Mouse (Mus musculus) Patski (cell line): ENCODE results near the gene Cdh12. TPM values are rescaled to one million over a fixed set of nuclear protein-coding genes. Genes with fewer than 3 reads are reported as not detected.
"Not testable (repeated sequence)": the region's sequence is repeated elsewhere in the genome, so short reads cannot be mapped to it uniquely, and the experiment has no call there.

Source experiments
- ATAC-seq: fragments of 100-300 bp; one replicate; pipeline ENCODE4 v1.8.0; 2021
- CTCF ChIA-PET: fragments of 350-600 bp; sonication (Branson Sonifier 250); formaldehyde crosslinking; loops from one replicate; lab custom pipeline; 2022; ENCODE audit warnings: inconsistent platforms; lab: Charles Lee
- POLR2A ChIA-PET: fragments of 350-600 bp; sonication (Branson Sonifier 250); formaldehyde crosslinking; loops from one replicate; lab custom pipeline; 2022; ENCODE audit warnings: antibody characterized with exemption, inconsistent platforms; lab: Charles Lee
- DNase-seq: peaks from one replicate; pipeline ENCODE4 v3.0.0-alpha.2; 2011; ENCODE audit warnings: low read depth, low spot score
- H3K27me3 ChIP-seq: fragments of 371-371 bp; one replicate; pipeline ENCODE4 v1.5.1; 2021
- CTCF ChIP-seq: fragments of 100-300 bp; IDR thresholded peaks from one replicate; pipeline ENCODE4 v1.5.1; 2021
- in situ Hi-C: fragments of 300-500 bp; cut with MboI; formaldehyde crosslinking; loops from 3 replicates; pipeline ENCODE4 v1.11.1; 2018; ENCODE audit warnings: low pct_unique_long_range_greater_than_20kb, mixed read lengths
- polyA plus RNA-seq: library from polyadenylated mRNA; unstranded; gene quantifications from one replicate; pipeline ENCODE4 v1.2.3, GENCODE M21; 2021

Cdh12 gene
- polyA plus RNA-seq, 1 experiment from 2014 or later = not detected

DNA sequence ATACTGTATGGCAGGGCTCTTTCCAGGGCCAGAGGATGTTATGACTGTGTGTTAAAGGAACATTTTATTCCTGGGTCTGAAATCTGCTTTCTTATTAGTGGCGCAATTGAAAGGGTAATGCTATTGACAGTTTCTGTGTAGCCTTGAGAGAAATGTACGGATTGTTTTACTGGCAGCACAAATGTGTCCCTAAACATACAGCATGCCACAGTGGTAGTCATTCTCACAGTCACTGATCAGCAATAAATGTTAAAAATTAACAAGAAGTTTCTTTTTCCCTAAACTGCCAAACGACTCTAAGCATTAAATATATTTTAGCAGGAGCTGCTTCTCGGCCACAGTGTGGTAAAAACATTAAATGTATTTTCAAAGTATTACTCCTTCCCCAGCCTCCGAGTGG is 926.4 kb downstream of the Cdh12 start:
- TF ChIP-seq CTCF = no peak
- no peak for DNase-seq
- ATAC-seq = no peak
- H3K27me3 ChIP-seq = no peaks in the 10 kb centered on the region
- ChIA-PET CTCF (no interaction called here), POLR2A (no interaction called here)
- in situ Hi-C loops = no loop called here

GRCm38 (mm10) chr15:21375871-21376270 is 926.8 kb downstream of the Cdh12 start:
- in situ Hi-C loops = no loop called here
- no peak for TF ChIP-seq CTCF
- ATAC-seq (no peak), DNase-seq (no peak)
- no peaks in the 10 kb centered on the region for H3K27me3 ChIP-seq
- POLR2A ChIA-PET = no interaction called here
- CTCF ChIA-PET = no interaction called here

GRCm38 (mm10) chr15:21391442-21391841 is 942.4 kb downstream of the Cdh12 start:
- in situ Hi-C loops, DNase-seq, POLR2A ChIA-PET, ATAC-seq: not testable (repeated sequence)
- peaks cover 16% of the 10 kb centered on the region for H3K27me3 ChIP-seq
- CTCF ChIA-PET = interaction anchor here (1.2 kb wide), 1 partner anchor 25 kb away, joined by 3 read pairs; no protein-coding TSS in a partner anchor

- TF ChIP-seq CTCF = no peak
- ATAC-seq = no peak
- DNase-seq = no peak
- in situ Hi-C loops = no loop called here
- ChIA-PET CTCF (no interaction called here), POLR2A (no interaction called here)
- H3K27me3 ChIP-seq = peaks cover 17% of the 10 kb centered on the region
Measured at GRCm38 (mm10) chr15:21393080-21393479, 944.0 kb downstream of the Cdh12 start.

DNA sequence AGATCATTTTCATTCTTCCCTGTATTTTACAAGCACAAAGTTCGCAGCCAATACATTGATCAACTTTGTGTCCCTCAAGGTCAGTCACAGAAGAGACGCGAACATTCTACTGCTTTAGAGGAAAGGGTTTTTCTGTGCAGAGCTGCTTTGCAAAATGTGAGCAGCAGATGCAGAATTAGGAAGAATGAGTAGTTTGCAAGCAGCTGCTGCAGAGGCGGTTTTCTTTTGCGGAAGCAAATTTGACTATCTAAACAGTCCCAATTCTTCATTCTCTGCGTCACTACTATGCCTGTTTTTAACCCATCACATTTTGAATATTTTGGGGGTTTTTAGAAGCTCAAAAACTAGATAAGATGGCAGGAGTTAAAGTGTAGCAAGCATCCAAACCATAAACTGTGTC is 956.1 kb downstream of the Cdh12 start:
- CTCF ChIA-PET = no interaction called here
- in situ Hi-C loops = loop anchor here (10.0 kb wide), 1 partner anchor 1940 kb away; no protein-coding TSS in a partner anchor
- POLR2A ChIA-PET = no interaction called here
- DNase-seq (no peak), ATAC-seq (no peak)
- H3K27me3 ChIP-seq = no peaks in the 10 kb centered on the region
- no peak for TF ChIP-seq CTCF

DNA sequence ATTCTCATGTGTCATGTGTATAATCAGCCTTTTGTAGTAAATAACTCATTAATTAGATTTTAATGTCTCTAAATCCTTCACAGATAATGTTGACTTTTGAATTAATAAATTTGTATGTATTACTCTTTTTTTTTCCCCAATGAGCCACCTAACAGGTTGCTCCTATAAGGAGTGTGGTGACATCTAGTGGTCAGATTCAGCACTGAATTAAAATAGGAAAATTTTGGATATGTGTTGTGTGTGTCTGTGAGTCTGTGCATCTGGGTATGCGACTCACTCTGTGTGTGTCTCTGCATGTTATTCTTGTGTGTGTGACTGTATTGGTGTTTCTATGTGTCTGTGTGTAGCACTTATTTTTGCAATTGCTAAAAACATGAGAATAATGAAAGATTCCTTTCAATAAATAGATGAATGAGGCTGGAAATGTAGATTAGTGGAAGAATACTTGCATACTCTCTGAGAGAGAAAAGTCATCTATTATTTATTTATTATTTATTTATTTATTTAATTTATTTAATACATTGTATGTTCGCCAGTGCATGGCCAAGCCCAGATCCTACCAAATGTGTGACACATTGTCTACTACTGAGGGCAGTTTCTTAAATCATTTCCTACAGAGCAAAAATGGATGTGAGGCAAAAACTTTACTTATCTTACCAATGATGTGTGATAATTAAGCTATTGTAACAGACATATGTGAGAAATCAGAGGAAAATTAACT is 958.4 kb downstream of the Cdh12 start:
- peak; percentile 61 for TF ChIP-seq CTCF
- in situ Hi-C loops = loop anchor here (10.0 kb wide), 1 partner anchor 1943 kb away; no protein-coding TSS in a partner anchor
- DNase-seq (peak; percentile 1), ATAC-seq (no peak)
- POLR2A ChIA-PET = no interaction called here
- CTCF ChIA-PET = no interaction called here
- H3K27me3 ChIP-seq = no peaks in the 10 kb centered on the region

GRCm38 (mm10) chr15:21437347-21437746 is 988.3 kb downstream of the Cdh12 start:
- no peak for TF ChIP-seq CTCF
- H3K27me3 ChIP-seq = no peaks in the 10 kb centered on the region
- POLR2A ChIA-PET = no interaction called here
- in situ Hi-C loops = no loop called here
- ATAC-seq = no peak
- CTCF ChIA-PET = no interaction called here
- no peak for DNase-seq

GRCm38 (mm10) chr15:21437924-21438323 is 988.9 kb downstream of the Cdh12 start:
- ATAC-seq = no peak
- POLR2A ChIA-PET = no interaction called here
- in situ Hi-C loops = no loop called here
- CTCF ChIA-PET = no interaction called here
- DNase-seq = no peak
- H3K27me3 ChIP-seq = no peaks in the 10 kb centered on the region
- TF ChIP-seq CTCF = no peak

DNA sequence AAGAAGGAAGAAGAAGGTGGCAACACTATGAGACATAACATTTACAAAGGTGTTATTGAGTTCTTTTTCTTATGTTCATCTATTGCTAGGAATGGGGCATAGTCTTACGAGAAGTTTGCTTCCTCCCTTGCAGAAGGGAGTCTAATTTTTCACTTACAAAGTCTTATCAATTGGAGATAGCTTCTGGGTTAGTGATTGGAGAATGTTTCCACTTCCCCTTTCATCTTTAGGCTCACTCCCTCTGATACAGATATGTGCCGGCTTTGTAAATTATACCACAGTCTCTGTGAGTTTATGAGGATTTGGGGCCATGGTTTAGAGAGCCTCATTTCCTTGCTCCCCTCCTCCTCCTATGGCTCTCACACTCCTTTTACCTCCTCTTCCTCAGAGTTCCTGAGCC is 1009.0 kb downstream of the Cdh12 start:
- in situ Hi-C loops = no loop called here
- TF ChIP-seq CTCF = no peak
- ChIA-PET CTCF (no interaction called here), POLR2A (no interaction called here)
- H3K27me3 ChIP-seq = no peaks in the 10 kb centered on the region
- ATAC-seq (no peak), DNase-seq (no peak)

DNA sequence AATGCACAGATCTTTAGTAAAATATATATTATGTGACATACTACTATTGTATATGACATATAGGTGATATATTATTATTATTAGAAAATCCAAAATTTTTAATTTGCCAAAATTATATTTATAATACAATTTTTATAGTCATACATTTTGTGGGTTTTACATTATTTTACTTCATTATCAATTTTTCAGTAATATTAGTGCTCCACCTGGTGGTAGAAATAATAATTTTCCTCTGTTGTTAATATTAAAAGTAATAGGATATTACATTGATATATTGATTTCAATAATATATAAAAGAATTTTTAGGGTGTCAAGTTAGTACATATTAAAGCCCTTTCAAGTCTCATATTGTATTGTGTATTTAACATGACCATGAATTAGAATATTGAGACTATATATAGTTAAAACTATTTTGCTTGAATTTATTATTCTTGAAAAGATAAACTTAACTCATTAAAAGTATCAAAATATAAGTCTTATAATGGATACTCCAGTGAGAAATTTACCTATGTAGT is 1070.3 kb downstream of the Cdh12 start:
- ATAC-seq = no peak
- TF ChIP-seq CTCF = no peak
- no peak for DNase-seq
- no peaks in the 10 kb centered on the region for H3K27me3 ChIP-seq
- ChIA-PET POLR2A (no interaction called here), CTCF (interaction anchor here (1.2 kb wide), 1 partner anchor 9 kb away, joined by 3 read pairs; no protein-coding TSS in a partner anchor)
- in situ Hi-C loops = no loop called here

- TF ChIP-seq CTCF = no peak
- CTCF ChIA-PET = interaction anchor here (1.7 kb wide), 1 partner anchor 15 kb away, joined by 3 read pairs; no protein-coding TSS in a partner anchor
- no peak for ATAC-seq
- no peak for DNase-seq
- POLR2A ChIA-PET = no interaction called here
- no peaks in the 10 kb centered on the region for H3K27me3 ChIP-seq
- in situ Hi-C loops = no loop called here
Measured at GRCm38 (mm10) chr15:21530804-21531203, 1081.7 kb downstream of the Cdh12 start.
